Mouse (Mus musculus) intestine, postnatal 0 days (tissue): ENCODE data around the gene H2-Q6. TPM values are rescaled to one million over a fixed set of nuclear protein-coding genes. Genes with fewer than 3 reads are reported as not detected.
"Not testable (repeated sequence)": the region's sequence is repeated elsewhere in the genome, so short reads cannot be mapped to it uniquely, and the experiment has no call there.

Source experiments
- ATAC-seq: fragments of 200-750 bp; cut with Nextera tagmentation; 2 replicates; pipeline ENCODE4 v1.8.0; 2017; ENCODE audit warnings: mild to moderate bottlenecking, moderate TSS enrichment, moderate library complexity
- H3K27ac ChIP-seq: fragments of 300-500 bp; sonication (generic); 2 replicates; pipeline ENCODE4 v1.5.1; 2014; ENCODE audit warnings: mild to moderate bottlenecking, low read depth, low read length, moderate library complexity
- H3K27me3 ChIP-seq: fragments of 300-500 bp; sonication (generic); replicated peaks from 2 replicates; pipeline ENCODE4 v1.6.1; 2014; ENCODE audit warnings: low read length, mixed read lengths; ENCODE audit not compliant: control insufficient read depth, insufficient read depth
- H3K36me3 ChIP-seq: fragments of 300-500 bp; sonication (generic); 2 replicates; pipeline ENCODE4 v1.6.1; 2014; ENCODE audit warnings: mild to moderate bottlenecking, moderate library complexity; ENCODE audit not compliant: control insufficient read depth, insufficient read depth
- H3K4me1 ChIP-seq: fragments of 300-500 bp; sonication (generic); replicated peaks from 2 replicates; pipeline ENCODE4 v1.6.1; 2014; ENCODE audit warnings: antibody characterized with exemption, low read length, mixed read lengths; ENCODE audit not compliant: control insufficient read depth, insufficient read depth
- H3K4me2 ChIP-seq: fragments of 300-500 bp; sonication (generic); replicated peaks from 2 replicates; pipeline ENCODE4 v1.6.1; 2014; ENCODE audit warnings: low read depth, mild to moderate bottlenecking, moderate library complexity
- H3K4me3 ChIP-seq: fragments of 300-500 bp; sonication (generic); 2 replicates; pipeline ENCODE4 v1.5.1; 2014; ENCODE audit warnings: low read depth, low read length
- H3K9ac ChIP-seq: fragments of 300-500 bp; sonication (generic); 2 replicates; pipeline ENCODE4 v1.6.1; 2014; ENCODE audit warnings: mild to moderate bottlenecking, low read depth, low read length
- H3K9me3 ChIP-seq: fragments of 300-500 bp; sonication (generic); 2 replicates; pipeline ENCODE4 v1.6.1; 2016; ENCODE audit warnings: mixed run types; ENCODE audit not compliant: control insufficient read depth
- CTCF ChIP-seq: sonication (generic); IDR thresholded peaks from 2 replicates; pipeline ENCODE4 v1.5.1; 2016; ENCODE audit warnings: low read depth, mild to moderate bottlenecking, control low read depth, antibody characterized with exemption, moderate library complexity
- WGBS: fragments of 180-500 bp; shearing (Covaris S2); extraction: QIAGEN DNeasy Blood & Tissue Kit; methylation state at CpG from one replicate; pipeline ENCODE4 v1.1.7; 2014; 5-methylcytosine and 5-hydroxymethylcytosine counted together
- polyA plus RNA-seq: library from polyadenylated mRNA; unstranded; fragments of >200 nt; fragmentation: Nextera tagmentation; extraction: Ambion mirVana; gene quantifications from 2 replicates; pipeline ENCODE4 v1.2.1, GENCODE M21; 2015

The H2-Q6 gene
- polyA plus RNA-seq, 1 experiment from 2014 or later, result 2.7 TPM

DNA sequence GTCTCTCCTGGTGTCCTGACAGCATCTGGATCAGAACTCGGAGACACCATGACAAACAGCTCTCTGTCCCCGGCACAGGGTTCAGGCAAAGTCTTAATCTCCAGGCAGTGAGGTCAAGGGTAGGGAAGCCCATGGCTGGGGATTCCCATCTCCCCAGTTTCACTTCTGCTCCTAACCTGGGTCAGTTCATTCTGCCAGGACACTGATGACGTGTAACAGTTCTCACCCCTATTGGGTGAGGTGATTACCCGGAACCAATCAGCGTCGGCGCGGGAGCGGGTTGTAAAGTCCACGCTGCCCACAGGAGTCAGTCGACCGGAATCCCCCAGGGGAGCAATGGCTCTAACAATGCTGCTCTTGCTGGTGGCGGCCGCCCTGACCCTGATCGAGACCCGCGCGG, 14.2 kb downstream of the H2-Q6 start, which contains the start of gene H2-Q7:
TSS of gene H2-Q7 (plus strand) at position 271 of the 400 bp plus-strand sequence.
- H3K9me3 ChIP-seq, H3K27me3 ChIP-seq, H3K27ac ChIP-seq, H3K36me3 ChIP-seq, H3K9ac ChIP-seq, H3K4me1 ChIP-seq: not testable (repeated sequence)
- ATAC-seq, result peak; percentile 91
- WGBS, result 4% methylated on average over 18 of the region's 18 CpGs
- Histone ChIP-seq H3K4me2 (peak within 1 kb of the TSS; percentile 81), H3K4me3 (peak within 1 kb of the TSS; percentile 40)
- peak; percentile 25; the same call in 1 of the 2 replicates for TF ChIP-seq CTCF

DNA sequence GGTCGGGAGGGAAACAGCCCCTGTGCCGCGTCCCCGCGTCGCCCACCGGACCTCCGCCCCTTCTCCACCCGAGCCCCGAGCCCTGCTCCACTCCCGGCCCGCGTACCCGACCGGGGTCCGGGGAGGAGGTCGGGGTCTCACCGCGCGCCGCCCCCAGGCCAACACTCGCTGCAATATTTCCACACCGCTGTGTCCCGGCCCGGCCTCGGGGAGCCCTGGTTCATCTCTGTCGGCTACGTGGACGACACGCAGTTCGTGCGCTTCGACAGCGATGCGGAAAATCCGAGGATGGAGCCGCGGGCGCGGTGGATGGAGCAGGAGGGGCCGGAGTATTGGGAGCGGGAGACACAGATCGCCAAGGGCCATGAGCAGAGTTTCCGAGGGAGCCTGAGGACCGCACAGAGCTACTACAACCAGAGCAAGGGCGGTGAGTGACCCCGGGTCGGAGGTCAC, 14.7 kb downstream of the H2-Q6 start:
- WGBS, result 2% methylated on average over 40 of the region's 48 CpGs
- not testable (repeated sequence) for H3K9me3 ChIP-seq, H3K4me1 ChIP-seq, H3K27ac ChIP-seq, H3K9ac ChIP-seq, H3K36me3 ChIP-seq, H3K27me3 ChIP-seq
- peak overlapping the region; percentile 81 for H3K4me2 ChIP-seq
- H3K4me3 ChIP-seq, result peak overlapping the region; percentile 40
- ATAC-seq, result peak; percentile 32

DNA sequence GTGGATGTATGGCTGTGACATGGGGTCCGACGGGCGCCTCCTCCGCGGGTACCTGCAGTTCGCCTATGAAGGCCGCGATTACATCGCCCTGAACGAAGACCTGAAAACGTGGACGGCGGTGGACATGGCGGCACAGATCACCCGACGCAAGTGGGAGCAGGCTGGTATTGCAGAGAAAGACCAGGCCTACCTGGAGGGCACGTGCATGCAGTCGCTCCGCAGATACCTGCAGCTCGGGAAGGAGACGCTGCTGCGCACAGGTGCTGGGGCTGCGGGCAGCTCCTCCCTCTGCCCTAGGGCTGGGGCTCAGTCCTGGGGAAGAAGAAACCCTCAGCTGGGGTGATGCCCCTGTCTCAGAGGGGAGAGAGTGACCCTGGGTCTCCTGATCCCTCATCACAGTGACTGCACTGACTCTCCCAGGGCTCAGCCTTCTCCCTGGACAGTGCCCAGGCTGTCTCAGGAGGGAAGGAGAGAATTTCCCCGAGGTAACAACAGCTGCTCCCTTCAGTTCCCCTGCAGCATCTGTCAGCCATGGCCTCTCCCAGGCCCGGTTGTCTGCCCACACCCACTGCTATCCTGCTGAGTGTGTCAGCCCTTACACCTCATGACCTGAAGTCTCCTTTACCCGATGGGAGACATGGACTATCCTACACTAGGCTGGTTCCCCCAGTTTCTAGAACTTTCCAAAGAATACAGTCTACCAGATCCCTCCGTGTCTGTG, 15.4 kb downstream of the H2-Q6 start:
- not testable (repeated sequence) for ATAC-seq, H3K27me3 ChIP-seq, H3K4me1 ChIP-seq, H3K27ac ChIP-seq, H3K9ac ChIP-seq, H3K4me3 ChIP-seq, H3K36me3 ChIP-seq, H3K4me2 ChIP-seq, H3K9me3 ChIP-seq
- 62% methylated on average over 24 of the region's 27 CpGs for WGBS

DNA sequence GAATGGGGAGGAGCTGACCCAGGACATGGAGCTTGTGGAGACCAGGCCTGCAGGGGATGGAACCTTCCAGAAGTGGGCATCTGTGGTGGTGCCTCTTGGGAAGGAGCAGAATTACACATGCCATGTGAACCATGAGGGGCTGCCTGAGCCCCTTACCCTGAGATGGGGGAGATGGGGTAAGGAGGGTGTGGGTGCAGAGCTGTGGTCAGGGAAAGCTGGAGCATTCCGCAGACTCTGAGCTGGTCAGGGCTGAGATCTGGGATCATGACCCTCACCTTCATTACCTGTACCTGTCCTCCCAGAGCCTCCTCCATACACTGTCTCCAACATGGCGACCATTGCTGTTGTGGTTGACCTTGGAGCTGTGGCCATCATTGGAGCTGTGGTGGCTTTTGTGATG, 17.7 kb downstream of the H2-Q6 start:
- not testable (repeated sequence) for H3K9ac ChIP-seq, ATAC-seq, H3K36me3 ChIP-seq, H3K4me1 ChIP-seq, H3K27me3 ChIP-seq, H3K4me2 ChIP-seq, H3K9me3 ChIP-seq, H3K27ac ChIP-seq, H3K4me3 ChIP-seq
- 89% methylated on average over 2 of the region's 2 CpGs for WGBS

DNA sequence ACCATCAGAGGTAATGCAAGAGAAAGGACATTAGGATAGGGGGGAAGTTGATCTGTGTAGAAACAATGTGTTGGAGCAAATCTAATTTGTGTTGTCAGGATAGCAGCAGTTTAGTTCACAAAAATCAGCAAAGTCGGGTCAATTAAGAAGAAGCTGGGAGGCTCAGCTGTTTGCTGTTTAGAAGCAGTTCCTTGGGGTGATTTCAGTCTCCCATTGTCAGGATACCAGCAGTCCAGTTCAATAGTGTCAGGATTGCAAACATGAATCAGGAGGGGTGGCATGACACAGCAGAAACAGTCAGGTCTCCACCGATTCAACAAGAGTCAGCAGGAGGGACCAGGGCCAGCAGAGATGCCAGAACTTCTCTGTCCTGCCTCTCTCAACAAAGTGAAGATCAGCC, 19.9 kb downstream of the H2-Q6 start:
- not testable (repeated sequence) for ATAC-seq, H3K27ac ChIP-seq, H3K4me1 ChIP-seq, H3K4me3 ChIP-seq, H3K27me3 ChIP-seq, H3K9ac ChIP-seq, H3K9me3 ChIP-seq, H3K4me2 ChIP-seq, H3K36me3 ChIP-seq
- WGBS, result 88% methylated on average over 2 of the region's 2 CpGs

DNA sequence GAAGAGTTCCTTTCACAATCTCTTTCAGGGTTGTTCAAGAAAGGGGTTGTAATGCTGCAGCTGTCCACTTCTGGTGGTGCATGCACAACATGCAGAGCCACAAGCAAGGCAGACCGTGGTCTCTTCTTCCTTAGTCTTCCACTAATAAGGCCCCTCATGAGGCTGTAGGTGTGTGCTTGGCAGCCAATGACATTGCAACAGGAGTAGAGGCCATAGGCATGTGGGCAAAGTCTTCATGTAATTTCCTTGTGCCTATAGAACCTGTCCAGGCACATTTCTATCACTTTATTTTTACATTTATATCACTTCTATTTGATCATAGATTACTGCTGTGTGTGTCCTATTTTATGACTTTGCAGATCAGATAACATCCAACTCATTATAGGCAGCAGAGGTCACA, 33.6 kb downstream of the H2-Q6 start:
- no CpG with 5 or more reads among the region's 1 CpGs for WGBS
- H3K4me3 ChIP-seq, H3K27me3 ChIP-seq, H3K36me3 ChIP-seq, H3K27ac ChIP-seq, H3K9ac ChIP-seq, H3K4me1 ChIP-seq, H3K4me2 ChIP-seq, ATAC-seq, H3K9me3 ChIP-seq: not testable (repeated sequence)

DNA sequence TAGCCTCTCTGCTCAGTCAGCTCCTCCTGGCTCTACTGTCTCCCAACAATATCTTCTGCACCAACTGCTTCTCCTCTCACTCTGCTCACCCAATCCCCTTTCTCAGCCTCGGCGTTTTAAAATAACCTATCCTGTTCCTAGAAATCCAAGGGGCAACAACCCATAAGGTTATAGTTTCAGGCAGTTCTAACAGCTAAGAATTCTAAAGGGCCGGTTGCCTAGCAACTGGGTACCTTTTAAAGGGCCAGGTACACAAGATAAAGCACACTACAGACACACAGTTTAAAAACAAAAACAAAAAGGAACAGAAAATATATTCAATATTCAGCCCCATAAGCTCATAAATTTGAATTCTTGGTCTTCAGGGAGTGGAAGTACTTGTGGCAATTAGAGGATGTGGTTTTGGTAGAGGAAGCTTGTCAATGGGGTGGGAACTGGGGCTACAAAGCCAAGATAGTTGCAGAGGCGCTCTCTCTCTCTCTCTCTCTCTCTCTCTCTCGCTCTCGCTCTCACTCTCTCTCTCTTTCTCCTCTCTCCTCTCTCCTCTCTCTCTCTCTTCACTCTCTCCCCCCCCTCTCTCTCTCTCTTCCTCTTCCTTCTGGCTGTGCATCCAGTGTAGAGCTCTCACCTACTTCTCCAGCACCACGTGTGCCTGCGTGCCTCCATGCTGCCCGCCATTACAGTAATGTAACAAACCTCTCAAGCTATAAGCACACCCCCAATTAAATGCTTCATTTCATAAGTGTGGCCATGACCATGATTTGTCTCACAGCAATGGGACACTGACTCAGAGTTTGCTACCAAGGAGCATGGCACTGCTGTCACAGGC, 36.1 kb downstream of the H2-Q6 start:
- WGBS, result 84% methylated on average over 3 of the region's 9 CpGs
- not testable (repeated sequence) for H3K4me1 ChIP-seq, H3K4me2 ChIP-seq, H3K4me3 ChIP-seq, H3K27ac ChIP-seq, H3K9me3 ChIP-seq, H3K36me3 ChIP-seq, H3K9ac ChIP-seq, ATAC-seq, H3K27me3 ChIP-seq
